18 mouse cellular contexts compared by ENCODE assay signal in genomic region chr2:152947098-152947497, GRCm38 (mm10). TPM values are rescaled to one million over a fixed set of nuclear protein-coding genes. Genes with fewer than 3 reads are reported as not detected.
DNase-seq lines count a peak whose midpoint lies in the region; ATAC-seq and TF ChIP-seq lines count a peak whose summit lies in the region.
"Had no signal": no experiment of that assay in that cellular context is flagged by ENCODE, and none has a peak within 500 bp of the region (broad histone marks: within the 10 kb centered on the region; RNA-seq: fewer than 3 reads in every experiment).

No protein-coding gene starts in this region.

- no peak for TF ChIP-seq CTCF in left cerebral cortex, adult 2 months (IDR thresholded peaks at IDR 0.05)

- 59% methylated on average over 7 of the region's 7 CpGs for WGBS in forebrain, embryonic 14.5 days
- WGBS in forebrain, embryonic 13.5 days, result 59% methylated on average over 7 of the region's 7 CpGs
- whole genome bisulfite sequencing in intestine, embryonic 16.5 days, result 42% methylated on average over 7 of the region's 7 CpGs

- H3K9ac ChIP-seq in forebrain, embryonic 14.5 days (ENCODE audit: low read length), result no peak overlapping the region
- H3K9ac ChIP-seq in forebrain, embryonic 13.5 days, result no peak overlapping the region
- no peak overlapping the region for H3K9ac ChIP-seq in intestine, embryonic 16.5 days (ENCODE audit: low read depth, low read length)
- H3K9ac ChIP-seq: embryonic facial prominence, embryonic 15.5 days had no signal

- ATAC-seq in forebrain, embryonic 14.5 days, result 0 out of 2 replicates have a peak, but pooled peaks have one; percentile 22
- no peak; the same call in 1 of the 2 replicates for ATAC-seq in forebrain, embryonic 13.5 days
- no peak for ATAC-seq in intestine, embryonic 16.5 days
- ATAC-seq: intestine, postnatal 0 days had no signal

- H3K36me3 ChIP-seq in forebrain, embryonic 14.5 days (ENCODE audit: control insufficient read depth, insufficient read depth, low read length), result no peaks in the 10 kb centered on the region
- H3K36me3 ChIP-seq in forebrain, embryonic 13.5 days (ENCODE audit: poor library complexity, severe bottlenecking), result no peaks in the 10 kb centered on the region
- no peaks in the 10 kb centered on the region for H3K36me3 ChIP-seq in intestine, embryonic 16.5 days (ENCODE audit: control insufficient read depth, insufficient read depth, low read length)
- H3K36me3 ChIP-seq: embryonic facial prominence, embryonic 15.5 days had no signal

- peaks cover 32% of the 10 kb centered on the region for H3K27me3 ChIP-seq in forebrain, embryonic 14.5 days (replicated peaks; ENCODE audit: control insufficient read depth, insufficient read depth, low read length)
- H3K27me3 ChIP-seq in forebrain, embryonic 13.5 days, result peaks cover 72% of the 10 kb centered on the region
- H3K27me3 ChIP-seq in intestine, embryonic 16.5 days (replicated peaks; ENCODE audit: control insufficient read depth, insufficient read depth, low read length), result peaks cover 75% of the 10 kb centered on the region

- DNase-seq in forebrain, embryonic 14.5 days (ENCODE audit: low spot score), result peak; percentile 82
- peak; percentile 37 for DNase-seq in left cerebral cortex, postnatal 4 days
- no peak for DNase-seq in left cerebral cortex, adult 2 months (ENCODE audit: extremely low spot score in 1 of 2, low spot score in 2 of 2)
- peak; percentile 24 for DNase-seq in brain, embryonic 18.5 days (ENCODE audit: low read depth, low spot score)
- DNase-seq in layer of hippocampus, postnatal 14 days (ENCODE audit: low spot score in 2 of 2), result peak; percentile 46 to 88
- no peak for DNase-seq in adrenal gland, postnatal 10 days
- DNase-seq: adrenal gland, postnatal 36 days; heart, adult 2 months had no signal

- H3K4me1 ChIP-seq in forebrain, embryonic 14.5 days (ENCODE audit: control insufficient read depth, insufficient read depth, low read length), result peaks cover 8% of the 10 kb centered on the region; the same call in 1 of the 2 replicates
- peaks cover 23% of the 10 kb centered on the region for H3K4me1 ChIP-seq in forebrain, embryonic 13.5 days
- peaks cover 8% of the 10 kb centered on the region; the same call in 1 of the 2 replicates for H3K4me1 ChIP-seq in intestine, embryonic 16.5 days (ENCODE audit: control insufficient read depth, insufficient read depth, low read length)

- no peak overlapping the region for H3K4me3 ChIP-seq in forebrain, embryonic 14.5 days (ENCODE audit: low read depth, low read length)
- no peak overlapping the region for H3K4me3 ChIP-seq in forebrain, embryonic 13.5 days
- no peak overlapping the region for H3K4me3 ChIP-seq in left cerebral cortex, adult 2 months
- H3K4me3 ChIP-seq in intestine, embryonic 16.5 days (ENCODE audit: low read length), result no peak overlapping the region
- H3K4me3 ChIP-seq: embryonic facial prominence, embryonic 15.5 days; heart, adult 2 months; megakaryocyte, embryonic 14.5 days; myocyte had no signal

- no peaks in the 10 kb centered on the region for H3K9me3 ChIP-seq in forebrain, embryonic 14.5 days (replicated peaks; ENCODE audit: control insufficient read depth, low read length)
- H3K9me3 ChIP-seq in forebrain, embryonic 13.5 days (replicated peaks), result no peaks in the 10 kb centered on the region
- H3K9me3 ChIP-seq in intestine, embryonic 16.5 days (ENCODE audit: control insufficient read depth, low read length), result no peaks in the 10 kb centered on the region
- H3K9me3 ChIP-seq: embryonic facial prominence, embryonic 15.5 days; megakaryocyte, embryonic 14.5 days had no signal

- H3K4me2 ChIP-seq in forebrain, embryonic 14.5 days (ENCODE audit: low read length), result no peak overlapping the region
- H3K4me2 ChIP-seq in forebrain, embryonic 13.5 days, result no peak overlapping the region
- no peak overlapping the region for H3K4me2 ChIP-seq in intestine, embryonic 16.5 days (ENCODE audit: low read depth, low read length)
- H3K4me2 ChIP-seq: embryonic facial prominence, embryonic 15.5 days; liver, embryonic 11.5 days had no signal

- H3K27ac ChIP-seq in forebrain, embryonic 14.5 days (ENCODE audit: low read depth, low read length), result no peak overlapping the region; the same call in 1 of the 2 replicates
- H3K27ac ChIP-seq in forebrain, embryonic 13.5 days, result no peak overlapping the region; the same call in 1 of the 2 replicates
- no peak overlapping the region for H3K27ac ChIP-seq in left cerebral cortex, adult 2 months
- no peak overlapping the region for H3K27ac ChIP-seq in intestine, embryonic 16.5 days (ENCODE audit: low read length)
- H3K27ac ChIP-seq: embryonic facial prominence, embryonic 15.5 days; heart, adult 2 months had no signal

- intact Hi-C loops in left cerebral cortex, postnatal 4 days (cut with DNase I), result no loop called here
- intact Hi-C loops in left cerebral cortex, adult 2 months (cut with DNase I), result loop anchor here (5.0 kb wide), 1 partner anchor 70 kb away; the partner anchor contains the start of gene Pdrg1

RNA-seq across cellular contexts. Expression of gene Dusp15, which starts 4.4 kb away (rescaled TPM):
- polyA plus RNA-seq in forebrain, embryonic 14.5 days (2014; fragmentation: Nextera tagmentation; extraction: Ambion mirVana), result 6.4 and 6.6 TPM in 2 replicates
- 2.5 and 4.1 TPM in 2 replicates for polyA plus RNA-seq in forebrain, embryonic 13.5 days (2015; fragmentation: Nextera tagmentation; extraction: Ambion mirVana)
- 10 to 100 TPM; 18.3 to 22.2 TPM for total RNA-seq in left cerebral cortex, postnatal 4 days (2021)
- total RNA-seq in left cerebral cortex, adult 2 months (2021), result 10 to 100 TPM; 16.9 to 20.3 TPM
- total RNA-seq in layer of hippocampus, postnatal 14 days (2021), result 10 to 100 TPM; 26.1 to 27.1 TPM
- total RNA-seq in adrenal gland, postnatal 10 days (2021), result 1 to 10 TPM; 3.1 to 4.3 TPM
- 0.13 and 0.27 TPM in 2 replicates for polyA plus RNA-seq in intestine, embryonic 16.5 days (2015; fragmentation: Nextera tagmentation; extraction: Ambion mirVana)
- total RNA-seq: common myeloid progenitor, adult 5-6 weeks; heart, adult 2 months had no signal
- polyA plus RNA-seq: liver, embryonic 11.5 days had no signal

RNA-seq across cellular contexts. Expression of gene Foxs1, which starts 14.1 kb away (rescaled TPM):
- polyA plus RNA-seq in forebrain, embryonic 14.5 days (2014; fragmentation: Nextera tagmentation; extraction: Ambion mirVana), result 4.0 TPM in 2 replicates
- polyA plus RNA-seq in forebrain, embryonic 13.5 days (2015; fragmentation: Nextera tagmentation; extraction: Ambion mirVana), result 2.7 and 2.9 TPM in 2 replicates
- total RNA-seq in left cerebral cortex, postnatal 4 days (2021), result 1 to 10 TPM; 1.6 TPM
- under 1 TPM; 0.34 to 0.44 TPM for total RNA-seq in left cerebral cortex, adult 2 months (2021)
- total RNA-seq in layer of hippocampus, postnatal 14 days (2021), result 1 to 10 TPM; 1.3 to 1.7 TPM
- total RNA-seq in adrenal gland, postnatal 10 days (2021), result 1 to 10 TPM; 5.4 to 5.7 TPM
- 2.8 and 3.7 TPM in 2 replicates for polyA plus RNA-seq in intestine, embryonic 16.5 days (2015; fragmentation: Nextera tagmentation; extraction: Ambion mirVana)
- total RNA-seq: common myeloid progenitor, adult 5-6 weeks had no signal

RNA-seq across cellular contexts. Expression of gene Ttll9, which starts 15.2 kb away (rescaled TPM):
- polyA plus RNA-seq in forebrain, embryonic 14.5 days (2014; fragmentation: Nextera tagmentation; extraction: Ambion mirVana), result 2.5 and 4.3 TPM in 2 replicates
- 1.7 and 1.8 TPM in 2 replicates for polyA plus RNA-seq in forebrain, embryonic 13.5 days (2015; fragmentation: Nextera tagmentation; extraction: Ambion mirVana)
- total RNA-seq in left cerebral cortex, postnatal 4 days (2021), result 1 to 10 TPM; 3.3 to 5.2 TPM
- total RNA-seq in left cerebral cortex, adult 2 months (2021), result 1 to 10 TPM; 2.3 to 2.9 TPM
- 1 to 10 TPM; 1.7 to 3.0 TPM for total RNA-seq in layer of hippocampus, postnatal 14 days (2021)
- total RNA-seq in adrenal gland, postnatal 10 days (2021), result under 1 TPM; 0.27 to 0.79 TPM
- 0.16 and 0.18 TPM in 2 replicates for polyA plus RNA-seq in intestine, embryonic 16.5 days (2015; fragmentation: Nextera tagmentation; extraction: Ambion mirVana)
- total RNA-seq: heart, adult 2 months; heart, postnatal 25 days had no signal
- polyA plus RNA-seq: myocyte had no signal

RNA-seq across cellular contexts. Expression of gene Mylk2, which starts 35.9 kb away (rescaled TPM):
- polyA plus RNA-seq in forebrain, embryonic 14.5 days (2014; fragmentation: Nextera tagmentation; extraction: Ambion mirVana), result not detected in 2 replicates
- polyA plus RNA-seq in forebrain, embryonic 13.5 days (2015; fragmentation: Nextera tagmentation; extraction: Ambion mirVana), result not detected in 2 replicates
- total RNA-seq in left cerebral cortex, postnatal 4 days (2021), result not detected
- total RNA-seq in left cerebral cortex, adult 2 months (2021), result not detected
- total RNA-seq in layer of hippocampus, postnatal 14 days (2021), result under 1 TPM in 1 of 2 experiments, not detected in 1; 0.12 TPM
- 1 to 10 TPM; 3.1 to 6.3 TPM for total RNA-seq in adrenal gland, postnatal 10 days (2021)
- 0.12 TPM in 1 of 2 replicates, not detected in the other for polyA plus RNA-seq in intestine, embryonic 16.5 days (2015; fragmentation: Nextera tagmentation; extraction: Ambion mirVana)
- total RNA-seq: adrenal gland, postnatal 36 days; common myeloid progenitor, adult 5-6 weeks had no signal
- polyA plus RNA-seq: intestine, postnatal 0 days; liver, embryonic 11.5 days; stomach, embryonic 14.5 days had no signal

Comparison
In these comparisons a context has a peak if more than half of its experiments do, and no peak if none do; other contexts are left out.
1. DNase-seq: peak in forebrain, embryonic 14.5 days (single experiment), left cerebral cortex, postnatal 4 days (single experiment), brain, embryonic 18.5 days (single experiment) and layer of hippocampus, postnatal 14 days (2 of 2); none in left cerebral cortex, adult 2 months (0 of 2) and adrenal gland, postnatal 10 days (single experiment).